Mouse (Mus musculus) heart, embryonic 10.5 days (tissue): ENCODE measurements around the gene Slc34a1. TPM values are rescaled to one million over a fixed set of nuclear protein-coding genes. Genes with fewer than 3 reads are reported as not detected.

Experiments used
- DNase-seq: peaks from one replicate; pipeline ENCODE4 v3.0.0-alpha.2; 2017; ENCODE audit warnings: low spot score
- H3K27ac ChIP-seq: fragments of 300-500 bp; sonication (generic); 2 replicates; pipeline ENCODE4 v1.5.1; 2016; ENCODE audit warnings: mild to moderate bottlenecking
- H3K27me3 ChIP-seq: fragments of 300-500 bp; sonication (generic); 2 replicates; pipeline ENCODE4 v1.6.1; 2016; ENCODE audit warnings: mild to moderate bottlenecking; ENCODE audit not compliant: poor library complexity, insufficient read depth, severe bottlenecking
- H3K36me3 ChIP-seq: fragments of 300-500 bp; sonication (generic); 2 replicates; pipeline ENCODE4 v1.6.1; 2016; ENCODE audit warnings: mild to moderate bottlenecking, moderate library complexity
- H3K4me1 ChIP-seq: fragments of 300-500 bp; sonication (generic); 2 replicates; pipeline ENCODE4 v1.6.1; 2016; ENCODE audit warnings: mild to moderate bottlenecking
- H3K4me3 ChIP-seq: fragments of 300-500 bp; sonication (generic); 2 replicates; pipeline ENCODE4 v1.5.1; 2016; ENCODE audit warnings: mild to moderate bottlenecking, moderate library complexity
- H3K9me3 ChIP-seq: fragments of 300-500 bp; sonication (generic); 2 replicates; pipeline ENCODE4 v1.6.1; 2016; ENCODE audit warnings: mild to moderate bottlenecking, moderate library complexity
- WGBS: fragments of 180-500 bp; shearing (Covaris S2); methylation state at CpG from one replicate; pipeline ENCODE4 v1.1.7; 2016; 5-methylcytosine and 5-hydroxymethylcytosine counted together
- polyA plus RNA-seq: library from polyadenylated mRNA; unstranded; fragments of >200 nt; fragmentation: Nextera tagmentation; extraction: Ambion mirVana; gene quantifications from 2 replicates; pipeline ENCODE4 v1.2.1, GENCODE M21; 2016

Gene Slc34a1
- polyA plus RNA-seq, 1 experiment from 2014 or later: not detected

DNA sequence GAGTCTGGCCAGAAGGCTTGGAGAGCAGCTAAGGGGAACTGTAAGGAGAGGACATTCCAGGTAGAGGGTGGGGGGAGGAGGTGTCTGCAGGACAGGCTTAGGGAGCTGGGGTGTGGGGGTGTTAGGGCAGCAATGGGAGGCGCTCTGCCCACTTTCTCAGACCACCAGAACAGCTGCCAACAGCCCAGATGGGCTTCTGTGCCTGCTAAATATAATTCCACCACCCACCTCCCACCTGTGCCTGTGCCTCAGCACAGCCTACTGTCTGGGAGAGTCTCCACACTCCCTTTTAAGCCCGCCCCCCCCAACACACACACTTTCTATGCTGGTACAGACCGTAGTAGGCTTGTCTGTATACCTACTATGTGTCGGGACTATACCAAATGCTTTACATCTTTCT lies 16.2 kb upstream of the Slc34a1 start:
- 72% methylated on average over 4 of the region's 4 CpGs for WGBS
- H3K27me3 ChIP-seq: peaks cover 79% of the 10 kb centered on the region
- H3K4me3 ChIP-seq: no peak overlapping the region

DNA sequence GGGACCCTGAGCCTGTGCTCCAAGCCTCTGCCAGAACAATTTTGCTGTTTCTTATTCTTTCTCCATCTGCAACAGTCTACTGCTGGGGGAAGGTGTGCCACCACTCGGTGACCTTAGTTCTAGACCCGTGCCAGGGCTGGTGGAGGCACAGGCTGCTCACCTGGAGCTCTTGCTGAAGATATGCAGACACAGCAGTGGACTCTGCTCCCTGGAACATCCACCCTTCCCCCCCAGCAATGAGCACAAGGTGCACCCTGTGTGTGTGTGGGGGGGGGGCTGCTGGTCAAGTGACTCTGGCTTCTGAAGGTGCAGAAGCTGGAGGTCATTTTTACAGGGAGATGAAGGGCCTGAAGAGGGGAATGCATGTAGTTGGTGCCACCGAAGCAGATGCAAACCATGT lies 7.3 kb upstream of the Slc34a1 start:
- 73% methylated on average over 3 of the region's 3 CpGs for WGBS
- H3K4me1 ChIP-seq: no peaks in the 10 kb centered on the region
- H3K27ac ChIP-seq: no peak overlapping the region
- H3K9me3 ChIP-seq: no peaks in the 10 kb centered on the region
- H3K36me3 ChIP-seq: no peaks in the 10 kb centered on the region
- no peak overlapping the region for H3K4me3 ChIP-seq
- no peak for DNase-seq
- no peaks in the 10 kb centered on the region; the same call in 1 of the 2 replicates for H3K27me3 ChIP-seq

More for the DNA sequence above, 16.2 kb upstream of the Slc34a1 start:
- peaks cover 11% of the 10 kb centered on the region for H3K4me1 ChIP-seq
- no peaks in the 10 kb centered on the region for H3K9me3 ChIP-seq
- no peaks in the 10 kb centered on the region for H3K36me3 ChIP-seq
- DNase-seq: no peak
- H3K27ac ChIP-seq: no peak overlapping the region

DNA sequence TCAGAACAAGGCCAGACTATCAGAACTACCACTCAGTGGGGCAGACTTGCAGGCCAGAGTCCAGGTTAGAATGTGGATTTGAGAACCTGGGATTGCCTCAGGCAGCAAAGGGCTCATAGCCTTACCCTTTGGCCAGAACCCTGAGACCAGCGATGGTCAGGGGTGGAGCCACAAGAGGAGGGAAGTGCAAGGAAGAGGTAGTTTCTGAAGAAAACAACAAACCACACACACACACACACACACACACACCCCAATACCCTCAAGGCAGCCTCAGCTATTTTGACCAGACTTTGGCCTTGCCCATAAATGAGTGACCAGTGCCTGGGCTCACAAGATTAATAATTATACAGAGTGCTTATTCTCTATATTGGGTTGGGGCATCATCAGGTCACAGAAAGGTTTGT lies 6.4 kb upstream of the Slc34a1 start:
- no peak for DNase-seq
- no peaks in the 10 kb centered on the region for H3K4me1 ChIP-seq
- H3K27ac ChIP-seq: no peak overlapping the region
- no peaks in the 10 kb centered on the region for H3K36me3 ChIP-seq
- H3K9me3 ChIP-seq: no peaks in the 10 kb centered on the region
- WGBS: 65% methylated on average over 1 of the region's 1 CpGs
- H3K4me3 ChIP-seq: no peak overlapping the region
- H3K27me3 ChIP-seq: peaks cover 9% of the 10 kb centered on the region; the same call in 1 of the 2 replicates

DNA sequence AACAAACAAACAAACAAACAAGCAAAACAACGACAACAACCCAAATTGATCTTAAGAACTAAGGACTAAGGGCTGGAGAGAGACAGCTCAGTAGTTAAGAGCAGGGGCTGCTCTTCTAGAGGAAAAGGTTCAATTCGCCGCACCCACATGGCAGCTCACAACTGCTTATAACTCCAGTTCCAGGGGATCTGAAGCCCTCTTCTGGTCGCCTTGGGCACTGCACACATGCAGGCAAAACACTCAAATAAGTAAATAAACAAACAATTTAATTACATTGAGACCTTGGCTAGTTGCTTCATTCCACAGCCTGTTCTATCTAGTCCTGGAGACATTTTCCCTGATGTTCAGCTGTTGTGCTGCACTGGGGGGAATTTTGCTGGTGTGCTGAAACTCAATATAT lies 5.1 kb upstream of the Slc34a1 start:
- Histone ChIP-seq H3K36me3 (no peaks in the 10 kb centered on the region), H3K9me3 (no peaks in the 10 kb centered on the region), H3K4me1 (no peaks in the 10 kb centered on the region), H3K27me3 (peaks cover 10% of the 10 kb centered on the region; the same call in 1 of the 2 replicates), H3K27ac (no peak overlapping the region), H3K4me3 (no peak overlapping the region)
- 67% methylated on average over 4 of the region's 4 CpGs for WGBS
- no peak for DNase-seq

DNA sequence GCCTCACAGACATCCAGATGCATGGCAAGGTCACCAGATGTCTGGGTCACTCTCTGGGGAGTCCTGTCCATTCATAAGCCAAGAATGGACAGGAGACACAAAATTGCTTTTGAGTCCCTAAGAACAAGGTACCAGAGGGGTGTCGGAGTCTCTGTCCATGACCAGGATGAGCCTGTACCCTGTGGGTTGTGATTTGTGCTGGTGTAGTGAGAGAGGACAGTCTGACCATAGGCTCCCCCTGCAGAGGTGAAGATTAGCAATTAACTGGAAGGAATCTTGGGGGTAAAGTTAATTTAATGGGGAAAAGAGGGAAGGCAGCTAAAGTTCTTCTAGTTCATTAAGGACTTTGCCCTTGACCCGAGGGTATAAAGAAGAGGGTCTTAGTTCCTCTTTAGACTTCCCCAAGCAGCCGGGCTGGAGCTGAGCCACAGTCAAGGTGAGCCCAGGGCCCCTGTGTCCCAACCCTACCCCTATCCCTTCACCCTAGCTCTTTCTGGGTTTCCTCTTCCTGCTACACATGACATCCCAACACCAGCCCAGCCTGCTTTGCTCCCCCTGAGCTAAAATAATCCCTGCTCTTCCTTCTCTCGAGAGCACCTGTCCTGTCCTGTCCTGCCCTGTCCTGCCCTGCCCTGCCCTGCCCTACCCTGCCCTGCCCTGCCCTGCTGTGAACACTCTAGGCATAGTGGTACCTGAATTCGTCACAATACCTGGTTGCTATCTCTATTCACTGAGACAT lies 1.5 kb downstream of the Slc34a1 start:
- no peak overlapping the region for H3K27ac ChIP-seq
- H3K27me3 ChIP-seq: peaks cover 69% of the 10 kb centered on the region
- no peaks in the 10 kb centered on the region for H3K36me3 ChIP-seq
- H3K4me1 ChIP-seq: 0 out of 2 replicates have a peak, but pooled peaks cover 3% of the 10 kb centered on the region
- H3K9me3 ChIP-seq: no peaks in the 10 kb centered on the region
- WGBS: 58% methylated on average over 5 of the region's 5 CpGs
- no peak for DNase-seq
- no peak overlapping the region for H3K4me3 ChIP-seq

DNA sequence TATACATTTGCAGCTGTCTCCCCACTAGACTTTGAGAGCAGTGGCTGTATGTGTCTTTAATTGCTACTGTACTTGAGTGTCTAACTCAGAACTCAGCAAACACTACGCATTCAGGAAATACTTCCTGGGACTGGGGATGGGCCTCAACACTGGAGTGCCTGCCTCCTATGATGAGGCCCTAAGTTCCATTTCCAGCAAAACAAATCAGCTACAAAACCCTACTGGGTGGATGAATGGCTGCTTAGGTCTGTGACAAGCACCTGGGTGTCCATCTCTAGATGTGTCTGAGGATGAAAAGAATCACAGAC lies 2.0 kb downstream of the Slc34a1 start:
- Histone ChIP-seq H3K36me3 (no peaks in the 10 kb centered on the region), H3K27me3 (peaks cover 71% of the 10 kb centered on the region), H3K4me3 (no peak overlapping the region), H3K9me3 (no peaks in the 10 kb centered on the region), H3K27ac (no peak overlapping the region), H3K4me1 (0 out of 2 replicates have a peak, but pooled peaks cover 3% of the 10 kb centered on the region)
- WGBS: 79% methylated on average over 1 of the region's 1 CpGs
- DNase-seq: no peak

DNA sequence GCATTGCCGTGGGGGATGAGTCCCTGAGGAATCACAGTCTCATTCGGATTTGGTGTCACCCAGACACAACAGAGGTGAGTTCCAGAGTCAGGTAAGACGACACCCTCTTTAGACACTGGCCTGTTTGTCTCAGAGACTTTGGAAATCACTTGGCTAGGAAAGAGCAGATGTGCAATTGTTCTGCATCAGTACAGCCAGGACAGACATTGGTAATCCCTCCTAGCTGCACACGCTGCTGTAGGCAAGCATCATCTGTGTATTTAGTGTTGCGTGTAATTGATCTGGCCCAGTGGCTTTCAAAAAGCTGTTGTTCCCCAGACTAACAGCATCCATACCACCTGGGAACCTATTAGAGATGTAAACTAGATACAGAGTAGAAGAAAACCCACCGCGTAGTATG lies 5.3 kb downstream of the Slc34a1 start:
- 73% methylated on average over 7 of the region's 7 CpGs for WGBS
- DNase-seq: no peak
- Histone ChIP-seq H3K36me3 (no peaks in the 10 kb centered on the region), H3K4me3 (no peak overlapping the region), H3K9me3 (no peaks in the 10 kb centered on the region), H3K27me3 (peaks cover 91% of the 10 kb centered on the region), H3K4me1 (peaks cover 10% of the 10 kb centered on the region; the same call in 1 of the 2 replicates), H3K27ac (no peak overlapping the region)

DNA sequence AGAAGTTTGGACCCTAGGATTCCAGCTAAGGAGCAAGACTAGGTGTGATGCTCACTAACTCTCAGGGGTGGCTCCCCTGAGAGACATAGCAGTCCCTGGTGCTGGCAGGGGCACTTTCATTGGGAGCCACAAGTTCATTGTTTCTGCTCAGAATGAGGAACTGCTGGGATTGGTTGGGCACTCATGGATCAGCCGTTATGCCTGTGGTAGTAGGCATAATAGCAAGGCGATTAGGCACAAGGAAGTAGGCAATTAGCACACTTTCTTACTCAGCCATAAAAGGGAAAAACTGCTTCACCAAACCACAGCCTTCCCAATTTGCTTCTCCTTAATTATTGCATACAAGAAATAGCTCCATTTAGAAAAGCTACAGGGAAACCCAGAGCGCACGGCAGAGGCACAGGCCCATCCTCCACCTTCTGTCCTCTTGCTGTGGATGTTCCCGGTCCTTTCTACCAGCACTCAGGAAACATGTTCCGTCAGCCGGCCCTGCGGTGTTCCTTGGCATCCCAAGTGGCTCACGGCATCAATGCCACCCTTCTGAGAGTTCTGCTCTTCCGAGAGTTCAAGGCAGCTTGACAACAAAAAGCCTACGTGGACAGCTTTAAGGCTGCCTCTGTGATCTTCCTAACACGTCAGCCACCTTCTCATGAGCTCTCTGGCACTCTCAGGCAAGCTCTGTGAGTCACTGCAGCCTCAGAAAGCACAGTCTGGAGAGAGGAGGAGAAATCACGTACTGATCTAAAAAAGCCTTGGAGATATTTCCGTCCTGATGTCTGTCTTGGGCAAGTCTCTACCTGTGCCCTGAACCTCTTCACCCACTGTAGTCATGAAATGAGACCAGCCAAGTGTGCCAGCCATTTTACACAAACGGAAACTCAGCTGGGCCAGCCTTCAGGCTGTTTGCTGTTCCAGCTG lies 6.2 kb downstream of the Slc34a1 start:
- DNase-seq: no peak
- H3K27ac ChIP-seq: no peak overlapping the region
- peaks cover 91% of the 10 kb centered on the region for H3K27me3 ChIP-seq
- no peaks in the 10 kb centered on the region for H3K36me3 ChIP-seq
- H3K4me1 ChIP-seq: peaks cover 10% of the 10 kb centered on the region; the same call in 1 of the 2 replicates
- no peak overlapping the region for H3K4me3 ChIP-seq
- no peaks in the 10 kb centered on the region for H3K9me3 ChIP-seq
- 73% methylated on average over 15 of the region's 15 CpGs for WGBS

DNA sequence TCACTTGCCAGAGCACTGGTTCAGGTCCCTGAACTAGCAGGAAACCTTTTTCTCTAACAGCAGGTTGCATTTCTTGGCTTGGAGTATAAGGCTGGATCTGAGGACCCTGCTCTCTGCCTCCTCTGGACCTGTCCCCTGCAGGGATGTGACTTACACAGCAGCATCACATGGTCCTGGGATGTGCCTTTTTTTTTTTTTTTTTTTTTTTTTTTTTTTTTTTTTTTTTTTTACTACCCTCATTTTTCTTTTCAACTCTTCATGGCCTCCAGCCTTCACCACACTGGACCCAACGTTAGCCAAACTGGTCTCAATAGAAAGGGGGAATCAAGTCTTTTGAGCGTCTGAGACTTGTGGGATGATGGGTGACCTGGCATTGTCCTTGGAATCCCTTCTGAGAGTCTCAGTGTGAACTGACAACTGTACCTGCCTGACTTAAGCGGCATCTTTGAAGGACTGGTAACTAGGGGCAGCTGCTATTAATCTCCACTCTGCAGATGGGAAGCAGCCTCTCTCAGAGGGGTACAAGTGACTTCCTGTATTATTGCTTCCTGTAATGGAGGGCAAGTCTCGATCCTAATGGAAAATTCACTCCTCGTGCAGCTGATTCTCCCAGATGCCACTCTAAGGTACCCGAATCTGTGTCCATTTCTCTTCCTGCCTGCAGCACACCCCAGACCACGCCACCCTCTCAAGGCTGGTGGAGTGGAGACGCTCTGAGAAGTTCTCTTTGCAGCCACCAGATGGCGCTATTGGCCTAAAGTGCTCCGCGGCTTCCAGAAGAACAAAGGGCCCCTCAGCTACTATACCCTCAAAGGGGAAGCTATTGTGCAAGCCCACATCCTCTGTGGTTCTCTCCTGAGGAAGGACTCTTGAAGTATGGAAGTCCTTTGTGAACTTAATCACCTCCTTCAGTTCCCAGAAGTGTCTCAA lies 7.1 kb downstream of the Slc34a1 start:
- Histone ChIP-seq H3K4me1 (peaks cover 10% of the 10 kb centered on the region; the same call in 1 of the 2 replicates), H3K9me3 (no peaks in the 10 kb centered on the region), H3K27ac (peak overlapping the region; percentile 75; the same call in 1 of the 2 replicates), H3K36me3 (no peaks in the 10 kb centered on the region), H3K4me3 (no peak overlapping the region), H3K27me3 (peaks cover 93% of the 10 kb centered on the region)
- 18% methylated on average over 11 of the region's 11 CpGs for WGBS
- peak; percentile 91 for DNase-seq

DNA sequence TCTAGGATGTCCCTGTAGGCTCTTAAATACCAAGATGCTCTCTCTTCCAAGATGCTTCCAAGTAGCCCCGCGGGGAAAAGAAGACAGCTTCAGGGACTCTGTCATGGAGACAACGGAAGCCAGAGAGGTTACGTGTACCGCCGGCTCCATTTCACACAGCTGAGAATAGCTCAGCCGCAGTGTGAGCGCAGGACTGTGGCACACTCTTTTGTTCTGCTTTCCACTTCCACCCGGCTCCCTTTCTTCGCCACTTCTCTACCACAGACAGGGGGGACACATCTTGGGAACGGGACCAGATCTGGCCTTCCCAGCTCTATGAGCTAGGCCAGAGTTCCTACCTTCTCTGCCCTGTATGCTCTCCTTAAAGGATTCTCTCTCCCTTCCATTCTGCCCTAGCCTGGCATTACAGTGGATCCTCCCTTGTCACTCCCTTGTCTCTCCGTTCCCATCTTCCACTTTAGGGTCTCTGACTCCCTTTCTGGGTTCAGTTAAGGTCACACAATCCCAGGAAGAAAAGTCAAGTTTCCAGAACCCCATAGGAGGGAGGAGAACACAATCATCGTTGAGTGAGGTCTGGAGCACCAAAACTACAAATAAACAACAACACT lies 7.9 kb downstream of the Slc34a1 start:
- peaks cover 10% of the 10 kb centered on the region; the same call in 1 of the 2 replicates for H3K4me1 ChIP-seq
- WGBS: 64% methylated on average over 13 of the region's 13 CpGs
- no peak overlapping the region for H3K4me3 ChIP-seq
- no peaks in the 10 kb centered on the region for H3K9me3 ChIP-seq
- DNase-seq: no peak
- H3K27ac ChIP-seq: peak overlapping the region; percentile 75
- no peaks in the 10 kb centered on the region for H3K36me3 ChIP-seq
- H3K27me3 ChIP-seq: peaks cover 93% of the 10 kb centered on the region

DNA sequence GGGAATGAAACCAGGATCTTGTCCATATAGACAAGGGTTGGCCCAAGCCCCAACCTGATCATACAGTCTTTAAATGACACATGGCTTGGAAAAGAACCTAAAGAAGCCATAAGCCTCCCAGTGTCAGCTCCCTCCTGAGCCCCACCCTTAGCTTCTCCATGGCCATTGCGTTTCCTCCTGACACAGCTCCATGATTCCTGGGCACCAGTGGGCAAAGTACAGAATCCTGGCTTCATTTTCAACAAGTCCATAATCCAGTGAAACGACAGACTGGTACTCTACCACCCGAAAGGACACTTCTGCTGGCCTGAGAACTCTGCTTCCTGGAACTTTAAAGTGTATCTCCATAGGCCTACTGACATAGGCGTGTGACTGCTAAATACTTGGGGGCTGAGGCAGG lies 9.4 kb downstream of the Slc34a1 start:
- H3K36me3 ChIP-seq: no peaks in the 10 kb centered on the region
- H3K9me3 ChIP-seq: no peaks in the 10 kb centered on the region
- H3K4me3 ChIP-seq: no peak overlapping the region
- 79% methylated on average over 4 of the region's 4 CpGs for WGBS
- peaks cover 8% of the 10 kb centered on the region; the same call in 1 of the 2 replicates for H3K4me1 ChIP-seq
- no peak overlapping the region for H3K27ac ChIP-seq
- DNase-seq: no peak
- peaks cover 94% of the 10 kb centered on the region for H3K27me3 ChIP-seq

DNA sequence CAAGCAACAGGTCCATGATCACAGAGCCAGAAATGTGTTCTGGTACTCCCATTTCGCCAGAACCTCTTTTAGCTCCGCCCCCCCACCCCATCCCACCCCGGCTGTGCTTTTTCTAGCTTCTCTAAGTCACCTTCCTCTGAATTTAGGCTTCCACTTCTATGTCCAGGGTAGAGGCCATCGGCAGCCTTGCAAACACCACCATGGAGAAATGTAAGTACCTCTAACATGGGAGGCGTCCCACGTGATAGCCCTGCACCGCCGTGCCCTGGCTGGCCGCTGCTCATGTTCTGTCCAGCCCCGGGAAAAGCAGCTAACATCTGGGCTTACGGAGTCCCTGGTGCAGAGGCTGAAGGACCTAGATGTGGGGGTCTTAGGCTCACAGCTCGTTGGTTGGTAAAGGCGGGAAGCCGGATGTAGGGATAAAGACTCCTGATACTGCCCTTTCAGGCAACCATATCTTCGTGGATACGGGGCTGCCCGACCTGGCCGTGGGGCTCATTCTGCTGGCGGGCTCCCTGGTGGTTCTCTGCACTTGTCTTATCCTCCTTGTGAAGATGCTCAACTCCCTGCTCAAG lies 10.6 kb downstream of the Slc34a1 start:
- H3K27ac ChIP-seq: no peak overlapping the region
- H3K4me3 ChIP-seq: no peak overlapping the region
- H3K9me3 ChIP-seq: no peaks in the 10 kb centered on the region
- DNase-seq: no peak
- H3K4me1 ChIP-seq: peaks cover 8% of the 10 kb centered on the region; the same call in 1 of the 2 replicates
- peaks cover 94% of the 10 kb centered on the region for H3K27me3 ChIP-seq
- H3K36me3 ChIP-seq: no peaks in the 10 kb centered on the region
- 75% methylated on average over 19 of the region's 19 CpGs for WGBS
